In genomic region chr13:44559178-44559565, GRCm38 (mm10) we compare ENCODE assay signal across 15 mouse cellular contexts.
"Had no signal": no experiment of that assay in that cellular context is flagged by ENCODE, and none has a peak within 500 bp of the region (broad histone marks: within the 10 kb centered on the region; RNA-seq: fewer than 3 reads in every experiment).

No protein-coding gene starts in this region.

- H3K4me2 ChIP-seq: neural tube, embryonic 13.5 days; stomach, embryonic 15.5 days had no signal

- DNase-seq: retina, postnatal 1 day; right cerebral cortex, adult 18-20 months; right cerebral cortex, postnatal 14 days; right cerebral cortex, postnatal 25 days; right cerebral cortex, postnatal 4 days; spleen, adult 18-20 months; thymus, adult 18-20 months; thymus, adult 2 months; thymus, postnatal 14 days; thymus, postnatal 25 days; thymus, postnatal 36 days; thymus, postnatal 4 days had no signal

- H3K9me3 ChIP-seq: neural tube, embryonic 13.5 days; stomach, embryonic 15.5 days had no signal

- H3K27ac ChIP-seq: neural tube, embryonic 13.5 days; stomach, embryonic 15.5 days; stomach, postnatal 0 days had no signal

- H3K9ac ChIP-seq: neural tube, embryonic 13.5 days; stomach, embryonic 15.5 days had no signal

- H3K4me3 ChIP-seq: neural tube, embryonic 13.5 days; stomach, embryonic 15.5 days had no signal

- H3K36me3 ChIP-seq: neural tube, embryonic 13.5 days; stomach, embryonic 15.5 days had no signal

- H3K4me1 ChIP-seq: stomach, embryonic 15.5 days had no signal

- H3K27me3 ChIP-seq: neural tube, embryonic 13.5 days; stomach, embryonic 15.5 days had no signal
